Mouse (Mus musculus) midbrain, postnatal 0 days (tissue): ENCODE data around the gene Elp4. TPM values are rescaled to one million over a fixed set of nuclear protein-coding genes. Genes with fewer than 3 reads are reported as not detected.

Source experiments
- ATAC-seq: fragments of 200-750 bp; cut with Nextera tagmentation; 2 replicates; pipeline ENCODE4 v1.8.0; 2017; ENCODE audit warnings: moderate number of reproducible peaks, mild to moderate bottlenecking, moderate TSS enrichment, moderate library complexity; ENCODE audit not compliant: low FRiP score
- DNase-seq: peaks from one replicate; pipeline ENCODE4 v3.0.0-alpha.2; 2015; ENCODE audit warnings: low spot score
- H3K27ac ChIP-seq: fragments of 300-500 bp; sonication (generic); 2 replicates; pipeline ENCODE4 v1.5.1; 2014; ENCODE audit warnings: low read depth, mild to moderate bottlenecking, low read length, mixed read lengths
- H3K27me3 ChIP-seq: fragments of 300-500 bp; sonication (generic); 2 replicates; pipeline ENCODE4 v1.6.1; 2014; ENCODE audit warnings: low read length, control low read depth, mixed read lengths; ENCODE audit not compliant: insufficient read depth
- H3K36me3 ChIP-seq: fragments of 300-500 bp; sonication (generic); 2 replicates; pipeline ENCODE4 v1.6.1; 2014; ENCODE audit warnings: low read length, control low read depth, mixed read lengths; ENCODE audit not compliant: insufficient read depth
- H3K4me1 ChIP-seq: fragments of 300-500 bp; sonication (generic); 2 replicates; pipeline ENCODE4 v1.6.1; 2014; ENCODE audit warnings: mild to moderate bottlenecking, control low read depth, antibody characterized with exemption, low read length, mixed read lengths; ENCODE audit not compliant: insufficient read depth
- H3K4me2 ChIP-seq: fragments of 300-500 bp; sonication (generic); 2 replicates; pipeline ENCODE4 v1.6.1; 2014; ENCODE audit warnings: low read depth, mild to moderate bottlenecking, low read length, mixed read lengths; ENCODE audit not compliant: poor library complexity, severe bottlenecking
- H3K4me3 ChIP-seq: fragments of 300-500 bp; sonication (generic); 2 replicates; pipeline ENCODE4 v1.5.1; 2014; ENCODE audit warnings: low read depth, mild to moderate bottlenecking, low read length, moderate library complexity
- H3K9ac ChIP-seq: fragments of 300-500 bp; sonication (generic); replicated peaks from 2 replicates; pipeline ENCODE4 v1.6.1; 2014; ENCODE audit warnings: mild to moderate bottlenecking, low read length, moderate library complexity, mixed read lengths; ENCODE audit not compliant: poor library complexity, severe bottlenecking
- H3K9me3 ChIP-seq: fragments of 300-500 bp; sonication (generic); 2 replicates; pipeline ENCODE4 v1.6.1; 2016; ENCODE audit warnings: low read length, control low read depth
- CTCF ChIP-seq: IDR thresholded peaks from 2 replicates; pipeline ENCODE4 v1.5.1; 2016; ENCODE audit warnings: antibody characterized with exemption, mild to moderate bottlenecking
- WGBS: fragments of 180-500 bp; shearing (Covaris S2); extraction: QIAGEN DNeasy Blood & Tissue Kit; methylation state at CpG from one replicate; pipeline ENCODE4 v1.1.7; 2014; 5-methylcytosine and 5-hydroxymethylcytosine counted together
- polyA plus RNA-seq: library from polyadenylated mRNA; unstranded; fragments of >200 nt; fragmentation: Nextera tagmentation; extraction: Ambion mirVana; gene quantifications from 2 replicates; pipeline ENCODE4 v1.2.1, GENCODE M21; 2015
- total RNA-seq: library from RNA; depleted of rRNA; stranded (reverse); fragments of >200 nt; gene quantifications from 2 replicates; pipeline ENCODE4 v1.2.3, GENCODE M21; 2014

The Elp4 gene
- total and polyA plus RNA-seq, 2 experiments from 2014 or later: 22.3 to 29.2 TPM

- no peaks in the 10 kb centered on the region for H3K36me3 ChIP-seq
- DNase-seq: peak; percentile 64
- TF ChIP-seq CTCF: no peak
- ATAC-seq: no peak
- H3K9ac ChIP-seq: no peak overlapping the region
- no peak overlapping the region for H3K4me3 ChIP-seq
- no peaks in the 10 kb centered on the region for H3K4me1 ChIP-seq
- no peak overlapping the region for H3K4me2 ChIP-seq
- no peaks in the 10 kb centered on the region for H3K9me3 ChIP-seq
- peaks cover 2% of the 10 kb centered on the region; the same call in 1 of the 2 replicates for H3K27me3 ChIP-seq
- no peak overlapping the region for H3K27ac ChIP-seq
Measured at GRCm38 (mm10) chr2:105797842-105798241, 106.5 kb downstream of the Elp4 start.

- Histone ChIP-seq H3K27me3 (peaks cover 4% of the 10 kb centered on the region; the same call in 1 of the 2 replicates), H3K4me3 (no peak overlapping the region), H3K4me1 (no peaks in the 10 kb centered on the region), H3K4me2 (no peak overlapping the region), H3K36me3 (no peaks in the 10 kb centered on the region), H3K27ac (no peak overlapping the region), H3K9ac (no peak overlapping the region), H3K9me3 (no peaks in the 10 kb centered on the region)
- ATAC-seq: no peak
- peak; percentile 43 for DNase-seq
- TF ChIP-seq CTCF: no peak
Measured at GRCm38 (mm10) chr2:105796101-105796500, 108.3 kb downstream of the Elp4 start.

GRCm38 (mm10) chr2:105792339-105793120 lies 111.8 kb downstream of the Elp4 start:
- no peaks in the 10 kb centered on the region for H3K4me1 ChIP-seq
- 70% methylated on average over 12 of the region's 12 CpGs for WGBS
- DNase-seq: no peak
- H3K4me3 ChIP-seq: no peak overlapping the region
- no peak overlapping the region for H3K27ac ChIP-seq
- H3K36me3 ChIP-seq: no peaks in the 10 kb centered on the region
- no peak overlapping the region for H3K4me2 ChIP-seq
- no peak for TF ChIP-seq CTCF
- H3K9ac ChIP-seq: no peak overlapping the region
- H3K9me3 ChIP-seq: no peaks in the 10 kb centered on the region
- H3K27me3 ChIP-seq: peaks cover 17% of the 10 kb centered on the region
- no peak for ATAC-seq

- H3K4me3 ChIP-seq: no peak overlapping the region
- ATAC-seq (no peak), DNase-seq (no peak)
- H3K27me3 ChIP-seq: peaks cover 24% of the 10 kb centered on the region
- H3K4me1 ChIP-seq: no peaks in the 10 kb centered on the region
- no peak overlapping the region for H3K4me2 ChIP-seq
- no peak for TF ChIP-seq CTCF
- WGBS: 98% methylated on average over 1 of the region's 1 CpGs
- H3K9ac ChIP-seq: no peak overlapping the region
- H3K27ac ChIP-seq: no peak overlapping the region
- H3K36me3 ChIP-seq: no peaks in the 10 kb centered on the region
- no peaks in the 10 kb centered on the region for H3K9me3 ChIP-seq
Measured at GRCm38 (mm10) chr2:105789936-105790335, 114.4 kb downstream of the Elp4 start.

- ATAC-seq (no peak), DNase-seq (no peak)
- TF ChIP-seq CTCF: no peak
Measured at GRCm38 (mm10) chr2:105787726-105788125, 116.6 kb downstream of the Elp4 start.

GRCm38 (mm10) chr2:105786986-105787385 lies 117.4 kb downstream of the Elp4 start:
- no peaks in the 10 kb centered on the region for H3K4me1 ChIP-seq
- 31% methylated on average over 2 of the region's 2 CpGs for WGBS

More at GRCm38 (mm10) chr2:105787726-105788125, 116.6 kb downstream of the Elp4 start:
- no peak overlapping the region for H3K9ac ChIP-seq
- H3K4me3 ChIP-seq: no peak overlapping the region
- H3K4me2 ChIP-seq: no peak overlapping the region
- no peaks in the 10 kb centered on the region for H3K36me3 ChIP-seq
- H3K4me1 ChIP-seq: no peaks in the 10 kb centered on the region
- H3K9me3 ChIP-seq: no peaks in the 10 kb centered on the region
- no peak overlapping the region for H3K27ac ChIP-seq
- H3K27me3 ChIP-seq: peaks cover 28% of the 10 kb centered on the region
- 57% methylated on average over 4 of the region's 4 CpGs for WGBS

More at GRCm38 (mm10) chr2:105786986-105787385, 117.4 kb downstream of the Elp4 start:
- no peak overlapping the region for H3K4me3 ChIP-seq
- H3K9me3 ChIP-seq: no peaks in the 10 kb centered on the region
- H3K9ac ChIP-seq: no peak overlapping the region
- no peak overlapping the region for H3K27ac ChIP-seq
- no peaks in the 10 kb centered on the region for H3K36me3 ChIP-seq
- TF ChIP-seq CTCF: no peak
- ATAC-seq (no peak), DNase-seq (no peak)
- peaks cover 33% of the 10 kb centered on the region for H3K27me3 ChIP-seq
- no peak overlapping the region for H3K4me2 ChIP-seq
